ENCODE assay signal across 13 mouse cellular contexts in genomic region chr10:90835195-90835594, GRCm38 (mm10).
"Had no signal": no experiment of that assay in that cellular context is flagged by ENCODE, and none has a peak within 500 bp of the region (broad histone marks: within the 10 kb centered on the region; RNA-seq: fewer than 3 reads in every experiment).

No protein-coding gene starts in this region.

- H3K4me3 ChIP-seq: lung, embryonic 15.5 days; megakaryocyte, embryonic 14.5 days; midbrain, embryonic 13.5 days; midbrain, embryonic 15.5 days; neural tube, embryonic 12.5 days had no signal

- DNase-seq: lung, adult 2 months; lung, postnatal 14 days; lung, postnatal 36 days; right cerebral cortex, postnatal 14 days; thymus, adult 18-20 months; thymus, postnatal 14 days; thymus, postnatal 36 days had no signal

- H3K27ac ChIP-seq: lung, embryonic 15.5 days; macrophage; midbrain, embryonic 13.5 days; midbrain, embryonic 15.5 days; neural tube, embryonic 12.5 days had no signal
